Mouse (Mus musculus) lung, postnatal 0 days (tissue): Measurements from ENCODE around the gene Dnajb4. TPM values are rescaled to one million over a fixed set of nuclear protein-coding genes. Genes with fewer than 3 reads are reported as not detected.

ENCODE experiments used
- ATAC-seq: fragments of 200-750 bp; cut with Nextera tagmentation; 2 replicates; pipeline ENCODE4 v1.8.0; 2017; ENCODE audit warnings: moderate library complexity
- DNase-seq: peaks from one replicate; pipeline ENCODE4 v3.0.0-alpha.2; 2016; ENCODE audit warnings: low spot score
- H3K27ac ChIP-seq: fragments of 300-500 bp; sonication (generic); 2 replicates; pipeline ENCODE4 v1.5.1; 2014; ENCODE audit warnings: antibody characterized with exemption, mild to moderate bottlenecking, low read length, mixed read lengths
- H3K27me3 ChIP-seq: fragments of 300-500 bp; sonication (generic); replicated peaks from 2 replicates; pipeline ENCODE4 v1.6.1; 2014; ENCODE audit warnings: low read length, mixed read lengths; ENCODE audit not compliant: insufficient read depth
- H3K36me3 ChIP-seq: fragments of 300-500 bp; sonication (generic); 2 replicates; pipeline ENCODE4 v1.6.1; 2014; ENCODE audit warnings: low read length, mixed read lengths; ENCODE audit not compliant: insufficient read depth
- H3K4me1 ChIP-seq: fragments of 300-500 bp; sonication (generic); 2 replicates; pipeline ENCODE4 v1.6.1; 2014; ENCODE audit warnings: antibody characterized with exemption, low read depth, low read length, mixed read lengths; ENCODE audit not compliant: insufficient read depth
- H3K4me2 ChIP-seq: fragments of 300-500 bp; sonication (generic); replicated peaks from 2 replicates; pipeline ENCODE4 v1.6.1; 2014; ENCODE audit warnings: low read depth, mild to moderate bottlenecking, low read length, moderate library complexity, mixed read lengths
- H3K4me3 ChIP-seq: fragments of 300-500 bp; sonication (generic); 2 replicates; pipeline ENCODE4 v1.5.1; 2014; ENCODE audit warnings: low read depth, low read length
- H3K9ac ChIP-seq: fragments of 300-500 bp; sonication (generic); replicated peaks from 2 replicates; pipeline ENCODE4 v1.6.1; 2014; ENCODE audit warnings: low read depth, mild to moderate bottlenecking
- H3K9me3 ChIP-seq: fragments of 300-500 bp; sonication (generic); 2 replicates; pipeline ENCODE4 v1.6.1; 2016; ENCODE audit warnings: low read length, mixed read lengths
- CTCF ChIP-seq: IDR thresholded peaks from 2 replicates; pipeline ENCODE4 v1.5.1; 2016; ENCODE audit warnings: antibody characterized with exemption, mild to moderate bottlenecking
- EP300 ChIP-seq: IDR thresholded peaks from 2 replicates; pipeline ENCODE4 v1.6.1; 2016; ENCODE audit warnings: antibody characterized with exemption, mild to moderate bottlenecking, control low read depth
- WGBS: fragments of 180-500 bp; shearing (Covaris S2); extraction: QIAGEN DNeasy Blood & Tissue Kit; methylation state at CpG from one replicate; pipeline ENCODE4 v1.1.7; 2014; 5-methylcytosine and 5-hydroxymethylcytosine counted together
- polyA plus RNA-seq: library from polyadenylated mRNA; unstranded; fragments of >200 nt; fragmentation: Nextera tagmentation; extraction: Ambion mirVana; gene quantifications from 2 replicates; pipeline ENCODE4 v1.2.1, GENCODE M21; 2015

Gene Dnajb4
- polyA plus RNA-seq, 1 experiment from 2014 or later = 54.0 TPM

- Histone ChIP-seq H3K4me3 (no peak overlapping the region), H3K9me3 (no peaks in the 10 kb centered on the region), H3K36me3 (no peaks in the 10 kb centered on the region), H3K4me2 (no peak overlapping the region), H3K27ac (no peak overlapping the region), H3K4me1 (no peaks in the 10 kb centered on the region; the same call in 1 of the 2 replicates), H3K9ac (no peak overlapping the region), H3K27me3 (no peaks in the 10 kb centered on the region)
- ATAC-seq = peak; percentile 38
- TF ChIP-seq CTCF = peak; percentile 53
- no peak for TF ChIP-seq EP300
- DNase-seq = peak; percentile 53
- WGBS = 43% methylated on average over 7 of the region's 7 CpGs
Measured at GRCm38 (mm10) chr3:152171862-152172261, 38.2 kb downstream of the Dnajb4 start.

- no peak overlapping the region for H3K4me2 ChIP-seq
- no peak overlapping the region for H3K9ac ChIP-seq
- TF ChIP-seq CTCF (no peak), EP300 (peak; percentile 68; the same call in 1 of the 2 replicates)
- no peaks in the 10 kb centered on the region for H3K9me3 ChIP-seq
- DNase-seq (peak; percentile 41), ATAC-seq (0 out of 2 replicates have a peak, but pooled peaks have one; percentile 8)
- 50% methylated on average over 2 of the region's 2 CpGs for WGBS
- H3K36me3 ChIP-seq = no peaks in the 10 kb centered on the region
- H3K4me1 ChIP-seq = no peaks in the 10 kb centered on the region; the same call in 1 of the 2 replicates
- H3K27ac ChIP-seq = 0 out of 2 replicates have a peak overlapping the region, but pooled peaks have one; percentile 38
- H3K27me3 ChIP-seq = no peaks in the 10 kb centered on the region
- H3K4me3 ChIP-seq = no peak overlapping the region
Measured at GRCm38 (mm10) chr3:152171236-152171635, 38.9 kb downstream of the Dnajb4 start.

- DNase-seq (peak; percentile 83), ATAC-seq (peak; percentile 59)
- WGBS = 5% methylated on average over 1 of the region's 1 CpGs
- no peaks in the 10 kb centered on the region; the same call in 1 of the 2 replicates for H3K4me1 ChIP-seq
- no peak overlapping the region for H3K4me3 ChIP-seq
- TF ChIP-seq CTCF (no peak), EP300 (peak; percentile 88)
- no peaks in the 10 kb centered on the region for H3K36me3 ChIP-seq
- no peaks in the 10 kb centered on the region for H3K9me3 ChIP-seq
- no peak overlapping the region for H3K9ac ChIP-seq
- no peak overlapping the region for H3K4me2 ChIP-seq
- H3K27me3 ChIP-seq = 0 out of 2 replicates have a peak, but pooled peaks cover 2% of the 10 kb centered on the region
- H3K27ac ChIP-seq = 0 out of 2 replicates have a peak overlapping the region, but pooled peaks have one; percentile 38
Measured at GRCm38 (mm10) chr3:152170407-152170806, 39.7 kb downstream of the Dnajb4 start.

GRCm38 (mm10) chr3:152168007-152168406 lies 42.1 kb downstream of the Dnajb4 start:
- ATAC-seq = no peak
- 95% methylated on average over 10 of the region's 10 CpGs for WGBS
- H3K4me3 ChIP-seq = no peak overlapping the region

GRCm38 (mm10) chr3:152166699-152167451 lies 43.2 kb downstream of the Dnajb4 start:
- no peak overlapping the region for H3K9ac ChIP-seq
- H3K27me3 ChIP-seq = 0 out of 2 replicates have a peak, but pooled peaks cover 3% of the 10 kb centered on the region
- WGBS = 35% methylated on average over 26 of the region's 29 CpGs
- ATAC-seq (no peak), DNase-seq (peak; percentile 45)
- no peak for TF ChIP-seq EP300
- TF ChIP-seq CTCF = no peak
- H3K4me2 ChIP-seq = peak overlapping the region; percentile 34
- H3K9me3 ChIP-seq = no peaks in the 10 kb centered on the region
- H3K27ac ChIP-seq = no peak overlapping the region
- H3K4me1 ChIP-seq = no peaks in the 10 kb centered on the region; the same call in 1 of the 2 replicates
- no peaks in the 10 kb centered on the region for H3K36me3 ChIP-seq
- no peak overlapping the region for H3K4me3 ChIP-seq

More at GRCm38 (mm10) chr3:152168007-152168406, 42.1 kb downstream of the Dnajb4 start:
- H3K27ac ChIP-seq = no peak overlapping the region
- H3K36me3 ChIP-seq = no peaks in the 10 kb centered on the region
- no peak for TF ChIP-seq CTCF
- no peak for TF ChIP-seq EP300
- DNase-seq = no peak
- no peaks in the 10 kb centered on the region; the same call in 1 of the 2 replicates for H3K4me1 ChIP-seq
- H3K4me2 ChIP-seq = no peak overlapping the region
- H3K27me3 ChIP-seq = 0 out of 2 replicates have a peak, but pooled peaks cover 3% of the 10 kb centered on the region
- H3K9ac ChIP-seq = no peak overlapping the region
- H3K9me3 ChIP-seq = no peaks in the 10 kb centered on the region

DNA sequence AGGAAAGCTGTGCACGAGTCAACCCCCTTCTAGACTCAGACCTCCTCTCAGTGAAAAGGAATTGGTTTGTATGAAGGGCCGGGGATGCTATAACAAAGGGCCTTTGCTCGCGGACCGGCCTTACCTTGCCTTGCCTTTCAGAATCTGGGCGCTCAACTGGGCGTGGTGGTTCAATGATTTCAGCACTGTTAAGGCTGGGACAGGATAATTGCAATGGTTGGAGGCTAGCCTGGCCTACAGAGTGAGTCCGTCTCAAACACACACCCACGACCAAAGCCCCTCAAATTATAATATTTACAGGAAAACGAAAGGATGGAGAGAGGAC lies 44.0 kb downstream of the Dnajb4 start, which contains the start of gene Gipc2:
Gene Gipc2 (minus strand): TSS at position 132 of the 325 bp plus-strand sequence.
- no peak for ATAC-seq
- DNase-seq = no peak

More for the DNA sequence above, 44.0 kb downstream of the Dnajb4 start, which contains the start of gene Gipc2:
- Histone ChIP-seq H3K4me2 (peak within 1 kb of the TSS; percentile 92), H3K36me3 (no peaks in the 10 kb centered on the region), H3K4me3 (peak within 1 kb of the TSS; percentile 47), H3K4me1 (no peaks in the 10 kb centered on the region; the same call in 1 of the 2 replicates), H3K9me3 (no peaks in the 10 kb centered on the region), H3K27ac (peak within 1 kb of the TSS; percentile 62), H3K9ac (peak within 1 kb of the TSS; percentile 29), H3K27me3 (0 out of 2 replicates have a peak, but pooled peaks cover 3% of the 10 kb centered on the region)
- 29% methylated on average over 10 of the region's 10 CpGs for WGBS
- TF ChIP-seq EP300 = no peak
- no peak for TF ChIP-seq CTCF
